Mouse (Mus musculus): ENCODE measurements around the gene Phf11a. TPM values are rescaled to one million over a fixed set of nuclear protein-coding genes. Genes with fewer than 3 reads are reported as not detected.
A peak's percentile ranks its signal among the peaks of the same experiment; 100 is the strongest.
"Not testable (repeated sequence)": the region's sequence is repeated elsewhere in the genome, so short reads cannot be mapped to it uniquely, and the experiment has no call there.

Gene Phf11a
- polyA plus RNA-seq, 1 experiment from 2014 or later = 0.14 TPM

- ATAC-seq (peak; percentile 63; the same call in 1 of the 2 replicates), DNase-seq (ENCODE audit: low spot score) (peak; percentile 86)
- Histone ChIP-seq H3K4me2 (replicated peaks; ENCODE audit: low read depth, low read length) (no peak within 1 kb of the TSS), H3K27ac (ENCODE audit: low read length) (no peak within 1 kb of the TSS), H3K36me3 (ENCODE audit: insufficient read depth, low read length) (no peaks in the 10 kb centered on the region), H3K4me3 (ENCODE audit: low read depth, low read length) (no peak within 1 kb of the TSS), H3K9ac (replicated peaks; ENCODE audit: low read depth) (no peak within 1 kb of the TSS), H3K9me3 (ENCODE audit: low read length) (no peaks in the 10 kb centered on the region), H3K4me1 (ENCODE audit: insufficient read depth, low read depth, low read length) (no peaks in the 10 kb centered on the region), H3K27me3 (replicated peaks; ENCODE audit: insufficient read depth, low read length) (no peaks in the 10 kb centered on the region)
- WGBS = 27% methylated on average over 3 of the region's 3 CpGs
- no peak for TF ChIP-seq EP300 (IDR thresholded peaks at IDR 0.05)
- TF ChIP-seq CTCF (IDR thresholded peaks at IDR 0.05) = no peak
Observed at GRCm38 (mm10) chr14:59260056-59260455, 37.3 kb downstream of the Phf11a start, which contains the start of gene Gm6904. Gm6904 (minus strand) TSS chr14:59260216.

- not testable (repeated sequence) for H3K4me3 ChIP-seq (ENCODE audit: low read depth, low read length); H3K9ac ChIP-seq (replicated peaks; ENCODE audit: low read depth); H3K27me3 ChIP-seq (replicated peaks; ENCODE audit: insufficient read depth, low read length); H3K9me3 ChIP-seq (ENCODE audit: low read length); H3K4me1 ChIP-seq (ENCODE audit: insufficient read depth, low read depth, low read length); H3K27ac ChIP-seq (ENCODE audit: low read length); DNase-seq (ENCODE audit: low spot score); H3K36me3 ChIP-seq (ENCODE audit: insufficient read depth, low read length); H3K4me2 ChIP-seq (replicated peaks; ENCODE audit: low read depth, low read length); ATAC-seq
- WGBS = 82% methylated on average over 1 of the region's 1 CpGs
Observed at GRCm38 (mm10) chr14:59255861-59256260, 41.5 kb downstream of the Phf11a start.

- 49% methylated on average over 5 of the region's 5 CpGs for WGBS
- not testable (repeated sequence) for H3K4me1 ChIP-seq (ENCODE audit: insufficient read depth, low read depth, low read length); H3K27me3 ChIP-seq (replicated peaks; ENCODE audit: insufficient read depth, low read length); H3K4me3 ChIP-seq (ENCODE audit: low read depth, low read length); H3K36me3 ChIP-seq (ENCODE audit: insufficient read depth, low read length); H3K4me2 ChIP-seq (replicated peaks; ENCODE audit: low read depth, low read length); H3K27ac ChIP-seq (ENCODE audit: low read length); H3K9me3 ChIP-seq (ENCODE audit: low read length); H3K9ac ChIP-seq (replicated peaks; ENCODE audit: low read depth)
- ATAC-seq (peak; percentile 40), DNase-seq (ENCODE audit: low spot score) (peak; percentile 32)
- peak; percentile 64 for TF ChIP-seq CTCF (IDR thresholded peaks at IDR 0.05)
Observed at GRCm38 (mm10) chr14:59250350-59250749, 47.0 kb downstream of the Phf11a start.

- Histone ChIP-seq H3K36me3 (ENCODE audit: insufficient read depth, low read length) (no peaks in the 10 kb centered on the region; the same call in 1 of the 2 replicates), H3K9me3 (ENCODE audit: low read length) (no peaks in the 10 kb centered on the region), H3K27me3 (replicated peaks; ENCODE audit: insufficient read depth, low read length) (no peaks in the 10 kb centered on the region), H3K9ac (replicated peaks; ENCODE audit: low read depth) (no peak overlapping the region), H3K4me1 (ENCODE audit: insufficient read depth, low read depth, low read length) (no peaks in the 10 kb centered on the region), H3K4me3 (ENCODE audit: low read depth, low read length) (no peak overlapping the region), H3K27ac (ENCODE audit: low read length) (no peak overlapping the region), H3K4me2 (replicated peaks; ENCODE audit: low read depth, low read length) (no peak overlapping the region)
- ATAC-seq (peak; percentile 75), DNase-seq (ENCODE audit: low spot score) (peak; percentile 23)
- 73% methylated on average over 9 of the region's 9 CpGs for WGBS
- no peak for TF ChIP-seq EP300 (IDR thresholded peaks at IDR 0.05)
- peak; percentile 61 for TF ChIP-seq CTCF (IDR thresholded peaks at IDR 0.05)
Observed at GRCm38 (mm10) chr14:59233635-59234034, 63.7 kb downstream of the Phf11a start.

- 54% methylated on average over 5 of the region's 5 CpGs for WGBS
- no peak overlapping the region for H3K4me2 ChIP-seq (replicated peaks; ENCODE audit: low read depth, low read length)
- TF ChIP-seq CTCF (IDR thresholded peaks at IDR 0.05) (peak; percentile 65), EP300 (IDR thresholded peaks at IDR 0.05) (no peak)
- no peaks in the 10 kb centered on the region for H3K4me1 ChIP-seq (ENCODE audit: insufficient read depth, low read depth, low read length)
- no peak overlapping the region for H3K9ac ChIP-seq (replicated peaks; ENCODE audit: low read depth)
- no peaks in the 10 kb centered on the region for H3K27me3 ChIP-seq (replicated peaks; ENCODE audit: insufficient read depth, low read length)
- no peaks in the 10 kb centered on the region for H3K9me3 ChIP-seq (ENCODE audit: low read length)
- H3K4me3 ChIP-seq (ENCODE audit: low read depth, low read length) = no peak overlapping the region
- ATAC-seq (peak; percentile 32; the same call in 1 of the 2 replicates), DNase-seq (ENCODE audit: low spot score) (peak; percentile 43)
- H3K36me3 ChIP-seq (ENCODE audit: insufficient read depth, low read length) = peaks cover 9% of the 10 kb centered on the region; the same call in 1 of the 2 replicates
- no peak overlapping the region for H3K27ac ChIP-seq (ENCODE audit: low read length)
Observed at GRCm38 (mm10) chr14:59232003-59232402, 65.3 kb downstream of the Phf11a start.

GRCm38 (mm10) chr14:59230331-59230966 is 66.9 kb downstream of the Phf11a start:
- H3K36me3 ChIP-seq (ENCODE audit: insufficient read depth, low read length) = peaks cover 17% of the 10 kb centered on the region; the same call in 1 of the 2 replicates
- DNase-seq (ENCODE audit: low spot score) (no peak), ATAC-seq (no peak)
- 87% methylated on average over 21 of the region's 21 CpGs for WGBS
- no peak overlapping the region for H3K4me3 ChIP-seq (ENCODE audit: low read depth, low read length)
- no peak overlapping the region for H3K9ac ChIP-seq (replicated peaks; ENCODE audit: low read depth)
- TF ChIP-seq EP300 (IDR thresholded peaks at IDR 0.05) = no peak
- no peaks in the 10 kb centered on the region for H3K4me1 ChIP-seq (ENCODE audit: insufficient read depth, low read depth, low read length)
- no peak overlapping the region for H3K4me2 ChIP-seq (replicated peaks; ENCODE audit: low read depth, low read length)
- no peaks in the 10 kb centered on the region for H3K27me3 ChIP-seq (replicated peaks; ENCODE audit: insufficient read depth, low read length)
- no peaks in the 10 kb centered on the region for H3K9me3 ChIP-seq (ENCODE audit: low read length)
- H3K27ac ChIP-seq (ENCODE audit: low read length) = no peak overlapping the region

Data from lung, postnatal 0 days (tissue).